Mouse (Mus musculus) ES-Bruce4 (cell line): ENCODE measurements at regions not wholly inside any gene's neighbourhood (a gene's known extent, or its start where the extent isn't known, plus 50 kb on each side); places are given as distances from the start of the nearest gene placed in this dataset.

Experiments used
- H3K27ac ChIP-seq: 2 replicates; pipeline ENCODE4 v1.5.1; 2012; ENCODE audit warnings: low read length, inconsistent platforms; ENCODE audit not compliant: insufficient read depth
- H3K27me3 ChIP-seq: 2 replicates; pipeline ENCODE4 v1.6.1; 2012; ENCODE audit warnings: mild to moderate bottlenecking, low read length, inconsistent platforms; ENCODE audit not compliant: control insufficient read depth, poor library complexity, insufficient read depth, severe bottlenecking
- H3K36me3 ChIP-seq: 2 replicates; pipeline ENCODE4 v1.6.1; 2012; ENCODE audit warnings: inconsistent platforms, mild to moderate bottlenecking, low read length, moderate library complexity; ENCODE audit not compliant: control insufficient read depth, poor library complexity, insufficient read depth, severe bottlenecking
- H3K4me1 ChIP-seq: one replicate; pipeline ENCODE4 v1.8.1; 2011; ENCODE audit warnings: low read length; ENCODE audit not compliant: control insufficient read depth, insufficient read depth
- H3K4me3 ChIP-seq: 2 replicates; pipeline ENCODE4 v1.5.1; 2011; ENCODE audit warnings: low read depth, mild to moderate bottlenecking, low read length
- H3K9ac ChIP-seq: 2 replicates; pipeline ENCODE4 v1.6.1; 2012; ENCODE audit warnings: low read depth, mild to moderate bottlenecking, inconsistent platforms; ENCODE audit not compliant: poor library complexity, severe bottlenecking
- H3K9me3 ChIP-seq: replicated peaks from 2 replicates; pipeline ENCODE4 v1.6.1; 2012; ENCODE audit warnings: mild to moderate bottlenecking, low read length, inconsistent platforms; ENCODE audit not compliant: control insufficient read depth, poor library complexity, insufficient read depth, severe bottlenecking
- CTCF ChIP-seq: IDR thresholded peaks from one replicate; pipeline ENCODE4 v1.8.1; 2011; ENCODE audit warnings: low read depth, low read length
- EP300 ChIP-seq: IDR thresholded peaks from 2 replicates; pipeline ENCODE4 v1.6.1; 2011; ENCODE audit warnings: low read depth, low read length; ENCODE audit not compliant: insufficient read depth
- POLR2A ChIP-seq: IDR thresholded peaks from one replicate; pipeline ENCODE4 v1.8.1; 2011; ENCODE audit warnings: low read length; ENCODE audit not compliant: insufficient read depth

- Histone ChIP-seq H3K9me3 (no peaks in the 10 kb centered on the region), H3K4me3 (no peak overlapping the region), H3K27ac (no peak overlapping the region), H3K4me1 (no peaks in the 10 kb centered on the region), H3K36me3 (no peaks in the 10 kb centered on the region), H3K27me3 (no peaks in the 10 kb centered on the region), H3K9ac (no peak overlapping the region)
- TF ChIP-seq POLR2A = no peak
- no peak for TF ChIP-seq CTCF
- TF ChIP-seq EP300 = no peak
Measured at GRCm38 (mm10) chr9:87848882-87849281, 117.8 kb upstream of the Tbx18 start.

- Histone ChIP-seq H3K4me1 (no peaks in the 10 kb centered on the region), H3K4me3 (no peak overlapping the region), H3K9me3 (no peaks in the 10 kb centered on the region), H3K27ac (no peak overlapping the region), H3K27me3 (no peaks in the 10 kb centered on the region), H3K36me3 (no peaks in the 10 kb centered on the region), H3K9ac (no peak overlapping the region)
- TF ChIP-seq CTCF = no peak
- no peak for TF ChIP-seq EP300
- TF ChIP-seq POLR2A = no peak
Measured at GRCm38 (mm10) chr9:87850133-87850532, 119.1 kb upstream of the Tbx18 start.

- H3K27ac ChIP-seq = no peak overlapping the region
Measured at GRCm38 (mm10) chr9:87861588-87861987, 130.5 kb upstream of the Tbx18 start.

GRCm38 (mm10) chr9:87865236-87865635 lies 134.2 kb upstream of the Tbx18 start:
- Histone ChIP-seq H3K4me3 (no peak overlapping the region), H3K9ac (no peak overlapping the region), H3K36me3 (no peaks in the 10 kb centered on the region), H3K9me3 (no peaks in the 10 kb centered on the region), H3K27me3 (no peaks in the 10 kb centered on the region), H3K4me1 (no peaks in the 10 kb centered on the region), H3K27ac (no peak overlapping the region)
- TF ChIP-seq POLR2A = no peak

More at GRCm38 (mm10) chr9:87861588-87861987, 130.5 kb upstream of the Tbx18 start:
- TF ChIP-seq EP300 = no peak
- no peak for TF ChIP-seq POLR2A
- TF ChIP-seq CTCF = no peak
- H3K9ac ChIP-seq = no peak overlapping the region
- no peaks in the 10 kb centered on the region for H3K4me1 ChIP-seq
- 0 out of 2 replicates have a peak, but pooled peaks cover 2% of the 10 kb centered on the region for H3K27me3 ChIP-seq
- H3K9me3 ChIP-seq = no peaks in the 10 kb centered on the region
- no peak overlapping the region for H3K4me3 ChIP-seq
- no peaks in the 10 kb centered on the region for H3K36me3 ChIP-seq

GRCm38 (mm10) chr9:87872384-87872905 lies 141.4 kb upstream of the Tbx18 start:
- H3K27ac ChIP-seq = no peak overlapping the region
- H3K9me3 ChIP-seq = no peaks in the 10 kb centered on the region

GRCm38 (mm10) chr9:87882587-87882986 lies 151.5 kb upstream of the Tbx18 start:
- Histone ChIP-seq H3K27me3 (no peaks in the 10 kb centered on the region), H3K27ac (no peak overlapping the region), H3K4me3 (no peak overlapping the region), H3K9me3 (no peaks in the 10 kb centered on the region), H3K9ac (no peak overlapping the region), H3K36me3 (no peaks in the 10 kb centered on the region), H3K4me1 (no peaks in the 10 kb centered on the region)
- no peak for TF ChIP-seq POLR2A

More at GRCm38 (mm10) chr9:87872384-87872905, 141.4 kb upstream of the Tbx18 start:
- Histone ChIP-seq H3K27me3 (no peaks in the 10 kb centered on the region), H3K4me3 (no peak overlapping the region), H3K36me3 (no peaks in the 10 kb centered on the region), H3K4me1 (no peaks in the 10 kb centered on the region), H3K9ac (no peak overlapping the region)
- TF ChIP-seq CTCF (no peak), EP300 (no peak), POLR2A (no peak)
